Mouse (Mus musculus) forebrain, embryonic 16.5 days (tissue): ENCODE measurements at regions not wholly inside any gene's neighbourhood (a gene's known extent, or its start where the extent isn't known, plus 50 kb on each side); places are given as distances from the start of the nearest gene placed in this dataset. TPM values are rescaled to one million over a fixed set of nuclear protein-coding genes. Genes with fewer than 3 reads are reported as not detected.
"Not testable (repeated sequence)": the region's sequence is repeated elsewhere in the genome, so short reads cannot be mapped to it uniquely, and the experiment has no call there.

Experiments used
- ATAC-seq: fragments of 200-750 bp; cut with Nextera tagmentation; 2 replicates; pipeline ENCODE4 v1.8.0; 2017; ENCODE audit warnings: mild to moderate bottlenecking, moderate library complexity
- H3K27ac ChIP-seq: fragments of 300-500 bp; sonication (generic); 2 replicates; pipeline ENCODE4 v1.5.1; 2014; ENCODE audit warnings: low read length, control low read depth
- H3K27me3 ChIP-seq: fragments of 300-500 bp; sonication (generic); replicated peaks from 2 replicates; pipeline ENCODE4 v1.6.1; 2014; ENCODE audit warnings: low read length; ENCODE audit not compliant: control insufficient read depth, insufficient read depth
- H3K36me3 ChIP-seq: fragments of 300-500 bp; sonication (generic); 2 replicates; pipeline ENCODE4 v1.6.1; 2014; ENCODE audit not compliant: control insufficient read depth, insufficient read depth
- H3K4me1 ChIP-seq: fragments of 300-500 bp; sonication (generic); replicated peaks from 2 replicates; pipeline ENCODE4 v1.6.1; 2014; ENCODE audit warnings: low read length; ENCODE audit not compliant: control insufficient read depth, insufficient read depth
- H3K4me2 ChIP-seq: fragments of 300-500 bp; sonication (generic); 2 replicates; pipeline ENCODE4 v1.6.1; 2014; ENCODE audit warnings: mild to moderate bottlenecking, low read length, control low read depth
- H3K4me3 ChIP-seq: fragments of 300-500 bp; sonication (generic); replicated peaks from 2 replicates; pipeline ENCODE4 v1.5.1; 2014; ENCODE audit warnings: mild to moderate bottlenecking, low read length, control low read depth
- H3K9ac ChIP-seq: fragments of 300-500 bp; sonication (generic); replicated peaks from 2 replicates; pipeline ENCODE4 v1.6.1; 2014; ENCODE audit warnings: low read depth, low read length, control low read depth
- H3K9me3 ChIP-seq: fragments of 300-500 bp; sonication (generic); 2 replicates; pipeline ENCODE4 v1.6.1; 2016; ENCODE audit warnings: low read length; ENCODE audit not compliant: control insufficient read depth
- WGBS: fragments of 180-500 bp; shearing (Covaris S2); extraction: QIAGEN DNeasy Blood & Tissue Kit; methylation state at CpG from one replicate; pipeline ENCODE4 v1.1.7; 2014; 5-methylcytosine and 5-hydroxymethylcytosine counted together
- microRNA-seq: library from miRNA; unstranded; fragments of <30 nt; microRNA quantifications from one replicate; pipeline ENCODE4, GENCODE M21; 2017

GRCm38 (mm10) chr1:164997660-164998059 is 62.3 kb upstream of the Xcl1 start:
- no peaks in the 10 kb centered on the region for H3K27me3 ChIP-seq
- no peak overlapping the region for H3K4me2 ChIP-seq
- H3K9me3 ChIP-seq: no peaks in the 10 kb centered on the region
- H3K4me3 ChIP-seq: no peak overlapping the region
- no peaks in the 10 kb centered on the region for H3K36me3 ChIP-seq
- no peak overlapping the region for H3K9ac ChIP-seq
- 73% methylated on average over 5 of the region's 5 CpGs for WGBS
- H3K27ac ChIP-seq: no peak overlapping the region
- ATAC-seq: no peak
- no peaks in the 10 kb centered on the region for H3K4me1 ChIP-seq

- Histone ChIP-seq H3K4me1 (no peaks in the 10 kb centered on the region), H3K4me2 (no peak overlapping the region), H3K9me3 (no peaks in the 10 kb centered on the region), H3K36me3 (no peaks in the 10 kb centered on the region), H3K27me3 (no peaks in the 10 kb centered on the region), H3K27ac (no peak overlapping the region), H3K4me3 (no peak overlapping the region), H3K9ac (no peak overlapping the region)
- no peak; the same call in 1 of the 2 replicates for ATAC-seq
- 14% methylated on average over 6 of the region's 6 CpGs for WGBS
These were observed 58.9 kb upstream of the Xcl1 start for GRCm38 (mm10) chr1:164994247-164994660.

- not testable (repeated sequence) for H3K27ac ChIP-seq, H3K4me2 ChIP-seq, H3K4me1 ChIP-seq, H3K27me3 ChIP-seq, H3K9me3 ChIP-seq, H3K36me3 ChIP-seq, H3K9ac ChIP-seq, H3K4me3 ChIP-seq, ATAC-seq
These were observed 58.0 kb upstream of the Xcl1 start for GRCm38 (mm10) chr1:164993175-164993875.

- no peak overlapping the region for H3K27ac ChIP-seq
- H3K4me2 ChIP-seq: no peak overlapping the region
- WGBS: 68% methylated on average over 1 of the region's 1 CpGs
- H3K27me3 ChIP-seq: no peaks in the 10 kb centered on the region
- H3K9me3 ChIP-seq: no peaks in the 10 kb centered on the region
- ATAC-seq: peak; percentile 32; the same call in 1 of the 2 replicates
- peaks cover 6% of the 10 kb centered on the region for H3K4me1 ChIP-seq
- no peak overlapping the region for H3K9ac ChIP-seq
- H3K36me3 ChIP-seq: no peaks in the 10 kb centered on the region
- no peak overlapping the region for H3K4me3 ChIP-seq
These were observed 53.7 kb upstream of the Xcl1 start for GRCm38 (mm10) chr1:164988982-164989381.

- ATAC-seq: peak; percentile 96
- no peak overlapping the region for H3K4me3 ChIP-seq
- no peak overlapping the region for H3K27ac ChIP-seq
- H3K27me3 ChIP-seq: no peaks in the 10 kb centered on the region
- no peak overlapping the region for H3K4me2 ChIP-seq
- peaks cover 6% of the 10 kb centered on the region for H3K4me1 ChIP-seq
- H3K9me3 ChIP-seq: no peaks in the 10 kb centered on the region
- H3K36me3 ChIP-seq: no peaks in the 10 kb centered on the region
- WGBS: 20% methylated on average over 3 of the region's 3 CpGs
- no peak overlapping the region for H3K9ac ChIP-seq
These were observed 52.9 kb upstream of the Xcl1 start for GRCm38 (mm10) chr1:164988191-164988590.

GRCm38 (mm10) chr1:164985521-164985920 is 50.2 kb upstream of the Xcl1 start:
- not testable (repeated sequence) for H3K4me3 ChIP-seq, H3K4me2 ChIP-seq, ATAC-seq, H3K9me3 ChIP-seq, H3K9ac ChIP-seq, H3K27ac ChIP-seq, H3K4me1 ChIP-seq, H3K27me3 ChIP-seq, H3K36me3 ChIP-seq
- WGBS: 97% methylated on average over 21 of the region's 21 CpGs

Small RNA genes lying in the stretch of these regions (microRNA-seq; reads per million reads assigned to microRNA genes)
- gene Gm26042: not detected
